Mouse (Mus musculus): ENCODE measurements around the gene Dhx58.
A peak's percentile ranks its signal among the peaks of the same experiment; 100 is the strongest.

Gene Dhx58

GRCm38 (mm10) chr11:100721776-100722492 lies 17.9 kb upstream of the Dhx58 start:
- no peak for DNase-seq

- DNase-seq, result no peak
Measured at GRCm38 (mm10) chr11:100721254-100721653, 17.2 kb upstream of the Dhx58 start.

GRCm38 (mm10) chr11:100720345-100720744 lies 16.3 kb upstream of the Dhx58 start:
- no peak for DNase-seq

- no peak for DNase-seq
Measured at GRCm38 (mm10) chr11:100719893-100720292, 15.8 kb upstream of the Dhx58 start.

- DNase-seq, result no peak
Measured at GRCm38 (mm10) chr11:100719312-100719711, 15.2 kb upstream of the Dhx58 start.

GRCm38 (mm10) chr11:100718866-100719265 lies 14.8 kb upstream of the Dhx58 start:
- DNase-seq, result no peak

GRCm38 (mm10) chr11:100718462-100718861 lies 14.4 kb upstream of the Dhx58 start:
- no peak for DNase-seq

GRCm38 (mm10) chr11:100716649-100717048 lies 12.6 kb upstream of the Dhx58 start:
- DNase-seq, result no peak

- DNase-seq, result no peak
Measured at GRCm38 (mm10) chr11:100714948-100715347, 10.9 kb upstream of the Dhx58 start.

- peak; percentile 92 to 96 for DNase-seq
Measured at GRCm38 (mm10) chr11:100714534-100714915, 10.5 kb upstream of the Dhx58 start.

- DNase-seq, result no peak
Measured at GRCm38 (mm10) chr11:100713735-100714533, 9.9 kb upstream of the Dhx58 start, which contains the start of gene Hspb9. Gene Hspb9, plus strand, starts transcription at chr11:100713850.

- no peak for DNase-seq
Measured at GRCm38 (mm10) chr11:100713174-100713573, 9.1 kb upstream of the Dhx58 start.

- DNase-seq, result peak; percentile 90 to 92
Measured at GRCm38 (mm10) chr11:100711783-100712615, 7.9 kb upstream of the Dhx58 start, which contains the start of gene Kat2a. Gene Kat2a, minus strand, starts transcription at chr11:100712465.

- DNase-seq, result no peak
Measured at GRCm38 (mm10) chr11:100710977-100711376, 6.9 kb upstream of the Dhx58 start.

- no peak for DNase-seq
Measured at GRCm38 (mm10) chr11:100710528-100710927, 6.5 kb upstream of the Dhx58 start.

- DNase-seq, result no peak
Measured at GRCm38 (mm10) chr11:100709201-100709810, 5.2 kb upstream of the Dhx58 start.

GRCm38 (mm10) chr11:100705095-100705747 lies 1.1 kb upstream of the Dhx58 start:
- DNase-seq, result no peak

- no peak for DNase-seq
Measured at GRCm38 (mm10) chr11:100703366-100703765, 705 bp downstream of the Dhx58 start.

- DNase-seq, result no peak
Measured at GRCm38 (mm10) chr11:100702906-100703305, 1.2 kb downstream of the Dhx58 start.

GRCm38 (mm10) chr11:100702081-100702851 lies 1.8 kb downstream of the Dhx58 start:
- peak; percentile 80 to 81 for DNase-seq

GRCm38 (mm10) chr11:100701301-100701700 lies 2.8 kb downstream of the Dhx58 start:
- no peak for DNase-seq
